Mouse (Mus musculus): ENCODE data around the gene Armc10. TPM values are rescaled to one million over a fixed set of nuclear protein-coding genes. Genes with fewer than 3 reads are reported as not detected.

Gene Armc10
- polyA plus RNA-seq, 1 experiment from 2014 or later, result 49.0 TPM

- no peaks in the 10 kb centered on the region for H3K9me3 ChIP-seq
- no peaks in the 10 kb centered on the region for H3K27me3 ChIP-seq
- ATAC-seq (ENCODE audit: low FRiP score, low read depth), result no peak
- H3K27ac ChIP-seq (replicated peaks), result peak overlapping the region; percentile 42; the same call in 1 of the 2 replicates
- H3K36me3 ChIP-seq, result no peaks in the 10 kb centered on the region; the same call in 1 of the 2 replicates
- H3K9ac ChIP-seq, result no peak overlapping the region
- peaks cover 4% of the 10 kb centered on the region for H3K4me1 ChIP-seq (replicated peaks)
- no peak overlapping the region for H3K4me2 ChIP-seq
- H3K4me3 ChIP-seq, result no peak overlapping the region
- WGBS, result 78% methylated on average over 9 of the region's 9 CpGs
Observed at GRCm38 (mm10) chr5:21673742-21674141, 28.1 kb downstream of the Armc10 start.

- 0 out of 2 replicates have a peak, but pooled peaks have one; percentile 10 for ATAC-seq (ENCODE audit: low FRiP score, low read depth)
- Histone ChIP-seq H3K4me3 (no peak overlapping the region), H3K36me3 (no peaks in the 10 kb centered on the region; the same call in 1 of the 2 replicates), H3K4me1 (replicated peaks) (peaks cover 4% of the 10 kb centered on the region), H3K27ac (replicated peaks) (no peak overlapping the region), H3K4me2 (no peak overlapping the region), H3K9me3 (no peaks in the 10 kb centered on the region), H3K9ac (no peak overlapping the region), H3K27me3 (no peaks in the 10 kb centered on the region)
- 84% methylated on average over 12 of the region's 12 CpGs for WGBS
Observed at GRCm38 (mm10) chr5:21675019-21675418, 29.4 kb downstream of the Armc10 start.

GRCm38 (mm10) chr5:21675494-21675893 is 29.9 kb downstream of the Armc10 start:
- 94% methylated on average over 23 of the region's 23 CpGs for WGBS
- Histone ChIP-seq H3K27me3 (no peaks in the 10 kb centered on the region), H3K27ac (replicated peaks) (no peak overlapping the region), H3K4me1 (replicated peaks) (peaks cover 4% of the 10 kb centered on the region), H3K9me3 (no peaks in the 10 kb centered on the region), H3K4me3 (no peak overlapping the region), H3K9ac (no peak overlapping the region), H3K4me2 (no peak overlapping the region), H3K36me3 (no peaks in the 10 kb centered on the region; the same call in 1 of the 2 replicates)
- no peak for ATAC-seq (ENCODE audit: low FRiP score, low read depth)

- Histone ChIP-seq H3K36me3 (no peaks in the 10 kb centered on the region; the same call in 1 of the 2 replicates), H3K9me3 (no peaks in the 10 kb centered on the region), H3K27me3 (no peaks in the 10 kb centered on the region), H3K4me2 (no peak overlapping the region), H3K4me1 (replicated peaks) (peaks cover 4% of the 10 kb centered on the region), H3K27ac (replicated peaks) (no peak overlapping the region), H3K4me3 (no peak overlapping the region), H3K9ac (no peak overlapping the region)
- 96% methylated on average over 6 of the region's 6 CpGs for WGBS
- ATAC-seq (ENCODE audit: low FRiP score, low read depth), result no peak
Observed at GRCm38 (mm10) chr5:21677939-21678338, 32.3 kb downstream of the Armc10 start.

GRCm38 (mm10) chr5:21678363-21678762 is 32.8 kb downstream of the Armc10 start:
- no peak overlapping the region for H3K4me3 ChIP-seq
- no peak for ATAC-seq (ENCODE audit: low FRiP score, low read depth)
- no peaks in the 10 kb centered on the region for H3K27me3 ChIP-seq
- peaks cover under 1% of the 10 kb centered on the region; the same call in 1 of the 2 replicates for H3K4me1 ChIP-seq (replicated peaks)
- no peaks in the 10 kb centered on the region for H3K9me3 ChIP-seq
- no peak overlapping the region for H3K9ac ChIP-seq
- no peaks in the 10 kb centered on the region; the same call in 1 of the 2 replicates for H3K36me3 ChIP-seq
- WGBS, result 96% methylated on average over 9 of the region's 9 CpGs
- H3K4me2 ChIP-seq, result no peak overlapping the region
- no peak overlapping the region for H3K27ac ChIP-seq (replicated peaks)

- no peak overlapping the region for H3K9ac ChIP-seq
- ATAC-seq (ENCODE audit: low FRiP score, low read depth), result no peak
- H3K9me3 ChIP-seq, result no peaks in the 10 kb centered on the region
- no peak overlapping the region for H3K4me2 ChIP-seq
- no peaks in the 10 kb centered on the region for H3K4me1 ChIP-seq (replicated peaks)
- H3K27ac ChIP-seq (replicated peaks), result no peak overlapping the region
- H3K27me3 ChIP-seq, result no peaks in the 10 kb centered on the region
- 62% methylated on average over 4 of the region's 4 CpGs for WGBS
- H3K4me3 ChIP-seq, result no peak overlapping the region
- no peaks in the 10 kb centered on the region; the same call in 1 of the 2 replicates for H3K36me3 ChIP-seq
Observed at GRCm38 (mm10) chr5:21680029-21680428, 34.4 kb downstream of the Armc10 start.

- H3K4me2 ChIP-seq, result no peak overlapping the region
- no peak overlapping the region for H3K9ac ChIP-seq
- no peak overlapping the region for H3K4me3 ChIP-seq
- no peaks in the 10 kb centered on the region for H3K27me3 ChIP-seq
- ATAC-seq (ENCODE audit: low FRiP score, low read depth), result no peak
- no peaks in the 10 kb centered on the region for H3K4me1 ChIP-seq (replicated peaks)
- H3K36me3 ChIP-seq, result no peaks in the 10 kb centered on the region
- no peaks in the 10 kb centered on the region for H3K9me3 ChIP-seq
- WGBS, result 81% methylated on average over 5 of the region's 5 CpGs
- no peak overlapping the region for H3K27ac ChIP-seq (replicated peaks)
Observed at GRCm38 (mm10) chr5:21680940-21681339, 35.3 kb downstream of the Armc10 start.

- Histone ChIP-seq H3K27me3 (no peaks in the 10 kb centered on the region), H3K27ac (replicated peaks) (no peak overlapping the region), H3K4me1 (replicated peaks) (no peaks in the 10 kb centered on the region), H3K4me3 (no peak overlapping the region), H3K9ac (no peak overlapping the region), H3K36me3 (no peaks in the 10 kb centered on the region), H3K9me3 (no peaks in the 10 kb centered on the region), H3K4me2 (no peak overlapping the region)
- ATAC-seq (ENCODE audit: low FRiP score, low read depth), result no peak
- WGBS, result 93% methylated on average over 9 of the region's 9 CpGs
Observed at GRCm38 (mm10) chr5:21683811-21684210, 38.2 kb downstream of the Armc10 start.

- H3K36me3 ChIP-seq, result no peaks in the 10 kb centered on the region
- no peak for ATAC-seq (ENCODE audit: low FRiP score, low read depth)
- no peak overlapping the region for H3K4me3 ChIP-seq
- no peaks in the 10 kb centered on the region for H3K9me3 ChIP-seq
- H3K9ac ChIP-seq, result no peak overlapping the region
- no peaks in the 10 kb centered on the region for H3K4me1 ChIP-seq (replicated peaks)
- no peak overlapping the region for H3K27ac ChIP-seq (replicated peaks)
- no peaks in the 10 kb centered on the region for H3K27me3 ChIP-seq
- WGBS, result 81% methylated on average over 10 of the region's 10 CpGs
- H3K4me2 ChIP-seq, result no peak overlapping the region
Observed at GRCm38 (mm10) chr5:21685001-21685400, 39.4 kb downstream of the Armc10 start.

- ATAC-seq (ENCODE audit: low FRiP score, low read depth), result no peak; the same call in 1 of the 2 replicates
- WGBS, result 57% methylated on average over 4 of the region's 4 CpGs
- H3K9me3 ChIP-seq, result no peaks in the 10 kb centered on the region
- no peaks in the 10 kb centered on the region for H3K27me3 ChIP-seq
- H3K36me3 ChIP-seq, result no peaks in the 10 kb centered on the region
- no peak overlapping the region for H3K4me2 ChIP-seq
- no peak overlapping the region for H3K4me3 ChIP-seq
- 0 out of 2 replicates have a peak overlapping the region, but pooled peaks have one; percentile 15 for H3K27ac ChIP-seq (replicated peaks)
- H3K4me1 ChIP-seq (replicated peaks), result no peaks in the 10 kb centered on the region
- H3K9ac ChIP-seq, result no peak overlapping the region
Observed at GRCm38 (mm10) chr5:21687042-21687441, 41.4 kb downstream of the Armc10 start.

GRCm38 (mm10) chr5:21692230-21692629 is 46.6 kb downstream of the Armc10 start:
- H3K27me3 ChIP-seq, result no peaks in the 10 kb centered on the region
- no peak overlapping the region for H3K9ac ChIP-seq
- H3K4me1 ChIP-seq (replicated peaks), result no peaks in the 10 kb centered on the region
- no peaks in the 10 kb centered on the region for H3K9me3 ChIP-seq
- no peak overlapping the region for H3K27ac ChIP-seq (replicated peaks)
- no peak overlapping the region for H3K4me2 ChIP-seq
- no peaks in the 10 kb centered on the region for H3K36me3 ChIP-seq
- no peak for ATAC-seq (ENCODE audit: low FRiP score, low read depth)
- H3K4me3 ChIP-seq, result no peak overlapping the region
- WGBS, result 96% methylated on average over 5 of the region's 5 CpGs

GRCm38 (mm10) chr5:21693372-21693870 is 47.8 kb downstream of the Armc10 start:
- Histone ChIP-seq H3K27ac (replicated peaks) (no peak overlapping the region), H3K4me1 (replicated peaks) (no peaks in the 10 kb centered on the region), H3K36me3 (no peaks in the 10 kb centered on the region), H3K4me3 (no peak overlapping the region), H3K4me2 (no peak overlapping the region), H3K9me3 (no peaks in the 10 kb centered on the region), H3K27me3 (no peaks in the 10 kb centered on the region), H3K9ac (no peak overlapping the region)
- 84% methylated on average over 3 of the region's 3 CpGs for WGBS
- ATAC-seq (ENCODE audit: low FRiP score, low read depth), result no peak

Measured in hindbrain, embryonic 15.5 days (tissue).